Mouse (Mus musculus) induced T-regulatory cell, adult 2 months (primary cell): ENCODE measurements around the gene Gm16405.
"Not testable (repeated sequence)": the region's sequence is repeated elsewhere in the genome, so short reads cannot be mapped to it uniquely, and the experiment has no call there.

Experiments used
- DNase-seq: peaks from one replicate; pipeline ENCODE4 v3.0.0-alpha.2; 2012; ENCODE audit warnings: low read depth

Gene Gm16405

DNA sequence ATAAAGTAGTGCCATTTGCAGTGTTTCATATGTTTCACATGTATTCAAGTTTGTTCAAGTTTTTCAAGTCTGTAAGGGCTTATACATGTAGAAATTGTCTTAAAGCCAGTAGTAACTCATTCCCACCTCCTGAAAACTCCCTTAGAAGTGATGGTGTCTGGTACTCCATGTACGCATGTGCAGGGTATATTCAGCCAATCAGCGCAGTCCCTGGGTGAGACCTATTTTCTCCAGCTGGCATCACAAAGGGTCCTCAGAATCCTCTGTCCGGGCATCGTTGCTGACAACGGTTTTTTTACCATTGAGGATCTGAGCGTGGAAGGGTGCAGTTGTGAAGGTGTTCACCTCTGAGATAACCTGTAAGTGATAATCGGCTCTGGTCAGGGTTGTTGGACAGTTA is at the start of gene Gm16405:
TSS of gene Gm16405 (plus strand) at position 301 of the 400 bp plus-strand sequence.
- DNase-seq, result not testable (repeated sequence)
